Mouse (Mus musculus) left cerebral cortex, postnatal 14 days (tissue): ENCODE data around the gene Tbx20. TPM values are rescaled to one million over a fixed set of nuclear protein-coding genes. Genes with fewer than 3 reads are reported as not detected.

Experiments
- DNase-seq, 2 experiments: peaks; one replicate each; pipeline ENCODE4 v3.0.0; 2021 to 2022; ENCODE audit warnings: low spot score in 2 of 2, mixed read lengths in 1 of 2
- intact Hi-C: fragments of 180-260 bp; cut with DNase I; formaldehyde crosslinking; loops from one replicate; pipeline ENCODE4 v1.15.1; 2025
- long read RNA-seq, 2 experiments: library from polyadenylated mRNA; stranded (forward); transcript quantifications; one replicate each; pipeline ENCODE4 v2.0.0; 2021
- total RNA-seq, 2 experiments: library from RNA; stranded (reverse); gene quantifications; 2 replicates each; pipeline ENCODE4 v1.2.3; 2021

Tbx20 gene
- not detected for total RNA-seq
- long read RNA-seq, experiment 1, result 0 reads
- long read RNA-seq, experiment 2, result 0 reads

- intact Hi-C loops, result loop anchor here (10.0 kb wide), 1 partner anchor 250 kb away; no protein-coding TSS in a partner anchor
Observed at GRCm38 (mm10) chr9:24774160-24774969, at the start of gene Tbx20. Gene Tbx20 (minus strand): TSS chr9:24774303.

GRCm38 (mm10) chr9:24818511-24818910, 44.4 kb upstream of the Tbx20 start:
- DNase-seq, result no peak
- intact Hi-C loops, result no loop called here

More at GRCm38 (mm10) chr9:24774160-24774969, at the start of gene Tbx20:
- DNase-seq, result no peak

- no peak for DNase-seq
- intact Hi-C loops, result no loop called here
Observed at GRCm38 (mm10) chr9:24812461-24812860, 38.4 kb upstream of the Tbx20 start.

GRCm38 (mm10) chr9:24792110-24792509, 18.0 kb upstream of the Tbx20 start:
- no peak for DNase-seq
- intact Hi-C loops, result no loop called here

- DNase-seq, result no peak
- intact Hi-C loops, result no loop called here
Observed at GRCm38 (mm10) chr9:24789396-24789795, 15.3 kb upstream of the Tbx20 start.

DNA sequence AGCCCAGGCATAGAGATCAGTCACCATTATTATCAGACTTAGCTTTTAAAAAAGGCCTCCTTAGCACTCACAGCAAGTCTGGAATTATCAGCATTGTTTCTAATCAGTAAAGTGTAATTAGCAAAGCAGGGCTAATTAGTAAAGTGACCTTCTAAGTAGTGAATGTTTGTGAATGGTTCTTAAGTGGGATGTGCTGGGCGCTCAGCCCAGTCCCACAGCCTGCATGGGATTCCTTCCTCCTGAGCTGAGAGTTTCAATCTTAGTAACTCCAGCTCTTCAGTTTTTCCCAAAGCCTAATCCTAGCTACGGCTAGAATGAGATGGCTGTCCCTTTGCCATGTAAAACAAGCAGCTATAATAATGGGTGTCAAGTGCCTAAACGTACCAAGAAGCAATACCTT, 8.2 kb upstream of the Tbx20 start:
- no peak for DNase-seq
- intact Hi-C loops, result no loop called here

DNA sequence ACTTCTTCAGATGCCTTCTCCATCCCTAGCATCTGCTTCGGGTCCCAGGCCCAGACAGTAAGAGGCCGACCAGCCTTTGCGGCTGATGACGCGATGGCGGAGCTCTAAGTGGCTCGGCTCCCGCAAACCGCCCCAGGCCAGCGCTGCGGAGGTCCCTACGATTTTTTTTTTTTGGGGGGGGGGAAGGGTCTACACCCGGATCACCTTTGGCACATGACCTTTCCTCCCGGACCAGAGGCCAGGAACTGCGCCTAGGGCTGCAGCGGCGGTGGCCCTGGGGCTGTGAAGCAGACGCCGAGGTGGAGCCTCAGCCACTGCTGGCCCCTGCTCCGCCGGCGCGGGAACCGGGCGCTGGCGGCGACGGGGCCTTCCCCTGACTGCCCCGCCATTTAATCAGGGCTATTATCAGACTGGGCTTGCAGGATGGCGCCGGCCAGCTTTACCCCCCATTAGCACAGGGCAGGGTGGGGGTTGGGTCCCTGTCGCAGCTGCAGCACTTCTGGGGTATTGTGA, 6.9 kb upstream of the Tbx20 start:
- no peak for DNase-seq
- intact Hi-C loops, result no loop called here

- no peak for DNase-seq
- intact Hi-C loops, result no loop called here
Observed at GRCm38 (mm10) chr9:24780391-24780928, 6.4 kb upstream of the Tbx20 start.

DNA sequence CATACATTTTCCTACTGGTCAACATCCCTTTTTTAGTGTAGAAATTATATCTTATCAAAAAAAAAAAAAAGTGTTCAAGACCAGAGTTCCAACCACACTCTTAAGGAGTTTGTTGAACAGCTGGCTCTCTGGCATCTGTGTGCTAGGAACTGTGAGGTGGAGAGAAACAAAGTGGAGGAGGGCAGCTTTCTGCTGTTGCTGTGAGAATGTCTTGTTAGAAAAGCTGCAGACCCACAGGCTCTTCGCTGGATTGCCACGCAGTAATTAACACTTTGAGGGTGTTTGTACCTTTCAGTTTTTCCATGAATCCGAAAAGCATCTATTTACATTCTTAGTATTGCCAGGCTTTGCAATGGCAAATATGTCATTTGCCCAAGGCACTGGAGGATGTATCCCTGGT, 5.9 kb upstream of the Tbx20 start:
- intact Hi-C loops, result loop anchor here (10.0 kb wide), 1 partner anchor 245 kb away; no protein-coding TSS in a partner anchor
- no peak for DNase-seq

DNA sequence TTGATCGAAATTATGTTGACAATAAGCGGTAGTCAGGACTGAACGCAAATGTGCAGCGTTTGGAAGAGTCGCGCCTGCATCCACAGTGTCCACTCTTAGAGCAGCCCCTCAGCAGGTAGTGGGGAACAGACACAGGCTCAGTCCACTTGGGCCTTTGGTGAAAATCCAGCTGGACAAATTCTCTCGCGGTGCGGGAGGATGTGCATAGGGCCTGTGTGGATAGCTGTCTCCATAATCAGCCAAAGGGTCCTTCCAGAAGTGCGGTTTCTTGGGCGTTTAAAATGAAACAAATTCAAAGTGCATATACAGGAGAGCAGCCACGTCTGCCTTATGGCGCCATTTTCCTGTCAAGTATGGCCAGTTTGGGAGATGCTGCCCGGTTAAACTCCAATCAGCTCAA, 4.5 kb upstream of the Tbx20 start:
- no peak for DNase-seq
- intact Hi-C loops, result loop anchor here (10.0 kb wide), 1 partner anchor 246 kb away; no protein-coding TSS in a partner anchor

- no peak for DNase-seq
- intact Hi-C loops, result loop anchor here (10.0 kb wide), 1 partner anchor 247 kb away; no protein-coding TSS in a partner anchor
Observed at GRCm38 (mm10) chr9:24777961-24778360, 3.9 kb upstream of the Tbx20 start.

- intact Hi-C loops, result loop anchor here (10.0 kb wide), 1 partner anchor 247 kb away; no protein-coding TSS in a partner anchor
- no peak for DNase-seq
Observed at GRCm38 (mm10) chr9:24777176-24777895, 3.2 kb upstream of the Tbx20 start.

DNA sequence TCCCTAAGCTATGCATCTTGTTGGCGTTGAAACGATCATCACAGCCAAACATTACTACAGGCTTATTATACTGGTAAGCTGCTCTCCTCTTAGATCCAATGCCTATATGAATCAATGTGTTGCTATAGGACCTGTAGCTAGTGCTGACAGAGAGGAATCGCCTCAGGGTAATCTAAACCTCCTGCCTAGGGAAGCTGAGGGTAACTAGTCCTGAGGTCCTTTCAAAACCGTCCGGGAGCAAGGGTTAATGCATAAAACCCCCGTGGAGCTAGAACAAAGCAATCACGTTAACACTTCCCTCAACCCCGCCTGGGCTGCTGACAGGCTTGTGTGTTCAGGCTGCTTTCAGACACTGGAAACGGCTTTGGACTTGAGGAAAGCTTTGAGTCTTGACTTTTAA, 2.4 kb upstream of the Tbx20 start:
- intact Hi-C loops, result loop anchor here (10.0 kb wide), 1 partner anchor 248 kb away; no protein-coding TSS in a partner anchor
- no peak for DNase-seq

GRCm38 (mm10) chr9:24775567-24775966, 1.5 kb upstream of the Tbx20 start:
- intact Hi-C loops, result loop anchor here (10.0 kb wide), 1 partner anchor 249 kb away; no protein-coding TSS in a partner anchor
- no peak for DNase-seq

- intact Hi-C loops, result loop anchor here (10.0 kb wide), 1 partner anchor 250 kb away; no protein-coding TSS in a partner anchor
- DNase-seq, result no peak
Observed at GRCm38 (mm10) chr9:24775001-24775400, 898 bp upstream of the Tbx20 start.

DNA sequence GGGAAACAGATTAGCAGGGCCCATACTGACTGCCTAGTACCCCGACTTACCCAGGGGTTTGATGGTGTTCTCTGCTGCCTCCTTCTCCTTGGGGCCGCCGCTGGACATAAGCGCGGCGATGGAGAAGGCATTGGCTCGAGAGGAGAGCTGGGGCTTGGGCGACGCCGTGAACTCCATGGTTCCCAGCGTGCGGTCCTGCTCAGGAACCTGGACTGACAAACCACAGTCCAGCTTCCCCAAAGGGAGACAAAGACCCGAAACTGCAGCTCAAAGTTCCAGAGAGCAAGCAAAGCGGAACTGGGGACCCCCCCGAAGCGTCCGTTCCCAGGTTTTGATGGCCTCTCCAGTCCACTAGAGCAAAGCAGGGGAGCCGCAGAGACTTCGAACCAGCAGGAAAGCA, 434 bp downstream of the Tbx20 start:
- DNase-seq, result no peak
- intact Hi-C loops, result loop anchor here (10.0 kb wide), 1 partner anchor 251 kb away; no protein-coding TSS in a partner anchor

DNA sequence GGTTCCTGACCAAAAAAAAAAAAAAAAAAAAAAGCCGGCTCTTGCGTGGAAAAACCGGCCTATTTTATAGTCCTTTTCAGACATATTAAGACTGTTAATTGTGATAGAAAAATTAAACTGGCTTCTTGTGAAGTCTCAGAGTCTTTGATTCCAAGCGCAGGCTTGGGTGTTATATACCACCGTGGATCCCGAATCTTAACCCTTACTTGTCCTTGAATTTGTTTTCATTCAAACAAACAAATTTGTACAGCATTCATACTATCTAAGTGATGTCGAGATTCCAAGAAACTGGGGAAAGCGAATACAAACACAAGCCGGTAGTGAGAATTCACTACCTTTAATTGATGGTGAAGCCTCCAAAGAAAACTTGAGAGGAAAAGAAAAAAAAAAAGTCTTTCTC, 932 bp downstream of the Tbx20 start:
- no peak for DNase-seq
- intact Hi-C loops, result loop anchor here (10.0 kb wide), 1 partner anchor 252 kb away; no protein-coding TSS in a partner anchor

DNA sequence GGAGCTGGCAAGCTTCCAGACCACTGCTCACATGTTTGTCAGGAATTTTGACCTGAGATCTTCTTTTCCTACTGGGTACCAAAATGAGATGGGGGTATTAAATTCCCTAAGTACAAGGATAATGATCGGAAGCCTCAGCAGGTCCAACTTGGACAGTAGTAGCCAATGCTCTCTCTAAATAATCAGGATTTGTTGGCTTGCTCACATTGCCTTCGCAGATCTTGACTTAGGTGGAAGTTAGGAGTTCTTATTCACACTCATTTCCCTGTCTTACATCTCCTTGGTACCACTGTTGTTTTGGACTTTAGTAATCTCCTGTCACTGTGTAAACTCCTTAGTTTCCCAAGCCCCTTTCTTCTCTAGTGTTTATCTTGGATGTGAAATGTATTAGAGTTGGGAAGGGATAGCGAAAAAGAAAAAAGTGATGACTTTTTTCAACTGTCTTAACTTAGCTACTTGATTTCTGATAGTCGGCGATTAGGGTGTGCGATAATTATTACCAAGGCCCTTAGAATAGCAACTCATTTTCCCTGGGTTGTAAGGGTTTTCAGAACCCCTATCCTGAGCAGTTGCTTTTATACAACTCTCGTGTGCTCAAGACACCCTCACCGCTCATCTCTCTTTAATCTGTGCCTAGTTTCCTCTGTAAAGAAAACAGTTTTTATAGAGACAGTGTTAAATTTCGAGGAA, 1.5 kb downstream of the Tbx20 start:
- intact Hi-C loops, result loop anchor here (10.0 kb wide), 1 partner anchor 252 kb away; no protein-coding TSS in a partner anchor
- DNase-seq, result no peak

GRCm38 (mm10) chr9:24771713-24772112, 2.4 kb downstream of the Tbx20 start:
- intact Hi-C loops, result loop anchor here (10.0 kb wide), 1 partner anchor 253 kb away; no protein-coding TSS in a partner anchor
- DNase-seq, result no peak
